Mouse (Mus musculus) small intestine, adult 2 months (tissue): Measurements from ENCODE around the gene Nek3.

Experiments used
- CTCF ChIP-seq: fragments of 200-500 bp; IDR thresholded peaks from 2 replicates; pipeline ENCODE4 v1.5.1; 2012; ENCODE audit warnings: low read depth, mild to moderate bottlenecking, control low read depth, inconsistent platforms, low read length, moderate library complexity, mixed read lengths; ENCODE audit not compliant: insufficient replicate concordance, insufficient read length; ENCODE audit errors: extremely low read depth
- POLR2A ChIP-seq: fragments of 200-500 bp; IDR thresholded peaks from 2 replicates; pipeline ENCODE4 v1.6.1; 2012; ENCODE audit warnings: low read depth, mild to moderate bottlenecking, control low read depth, inconsistent platforms, low read length, moderate library complexity

- no peak for TF ChIP-seq CTCF
- no peak for TF ChIP-seq POLR2A
Measured at GRCm38 (mm10) chr8:22142592-22142991, 23.6 kb downstream of the Nek3 start.
